Mouse (Mus musculus): Measurements from ENCODE around the gene Akt2.

Akt2 gene

DNA sequence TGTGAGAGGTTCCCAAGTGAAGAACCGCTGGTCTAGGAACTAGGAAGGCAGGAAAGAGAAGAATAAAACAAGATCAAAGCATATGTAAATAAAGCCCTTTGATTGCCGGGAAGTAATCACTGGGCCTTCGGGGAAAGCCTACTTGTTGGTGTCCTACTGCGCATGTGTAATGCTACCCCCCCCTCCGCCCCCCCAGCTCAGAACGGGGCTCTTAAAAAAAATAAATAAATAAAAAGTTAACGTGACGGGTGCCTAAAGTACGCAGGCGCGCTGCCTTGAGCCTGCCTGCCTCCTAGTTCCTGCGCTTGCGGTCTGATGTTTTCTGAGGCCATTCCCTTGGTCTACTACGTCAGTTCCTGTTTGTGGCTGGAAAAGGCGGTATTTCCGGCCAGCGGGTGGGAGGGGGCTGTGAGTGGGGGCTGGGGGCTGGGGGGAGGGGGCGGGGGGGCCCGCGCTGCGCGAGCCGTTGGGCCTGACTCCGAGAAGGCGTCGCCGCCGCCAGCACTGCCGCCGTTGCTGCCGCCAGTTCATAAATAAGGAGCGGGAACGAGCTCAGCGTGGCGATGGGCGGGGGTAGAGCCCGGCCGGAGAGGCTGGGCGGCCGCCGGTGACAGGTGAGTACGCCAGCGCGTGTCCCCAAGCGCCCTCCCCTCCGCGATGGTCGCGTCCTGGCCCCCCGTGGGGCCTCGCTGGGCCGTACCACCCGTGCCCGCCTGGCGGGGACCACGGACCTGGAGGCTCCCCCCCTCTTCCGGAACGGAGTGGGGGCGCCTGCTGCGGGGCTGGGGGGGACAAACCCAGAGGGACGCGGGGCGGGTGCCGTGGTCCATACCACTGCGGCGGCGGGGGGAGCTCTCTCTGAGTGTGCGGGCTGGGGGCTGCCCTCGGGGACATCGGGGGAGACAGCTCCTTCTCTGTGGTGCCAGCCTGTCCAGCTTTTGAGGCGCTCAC, at the start of gene Akt2:
Akt2 (plus strand) TSS at position 287 of the 951 bp plus-strand sequence.
- peak; percentile 97 for DNase-seq (ENCODE audit: low read depth)

DNA sequence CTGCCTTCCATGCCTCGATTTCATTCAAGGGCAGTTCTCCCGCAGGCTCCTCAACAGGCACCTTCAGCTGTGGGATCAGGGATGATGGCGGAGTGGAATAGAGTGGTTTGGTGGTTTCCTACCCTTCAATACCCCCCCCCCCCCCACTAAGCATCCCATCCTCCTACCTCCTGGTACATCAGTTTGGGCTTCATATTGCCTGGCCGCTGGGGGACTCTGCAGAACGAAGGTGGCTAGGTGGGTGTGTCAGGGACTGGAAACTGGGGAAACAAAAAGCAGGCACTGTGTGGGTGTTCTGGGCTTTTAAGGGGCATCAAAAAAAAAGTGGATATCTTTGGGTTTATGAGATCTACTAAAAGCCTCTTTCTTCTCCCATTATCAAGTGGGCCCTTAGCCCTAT, 49.4 kb upstream of the Akt2 start:
- DNase-seq (ENCODE audit: low read depth) = no peak

DNA sequence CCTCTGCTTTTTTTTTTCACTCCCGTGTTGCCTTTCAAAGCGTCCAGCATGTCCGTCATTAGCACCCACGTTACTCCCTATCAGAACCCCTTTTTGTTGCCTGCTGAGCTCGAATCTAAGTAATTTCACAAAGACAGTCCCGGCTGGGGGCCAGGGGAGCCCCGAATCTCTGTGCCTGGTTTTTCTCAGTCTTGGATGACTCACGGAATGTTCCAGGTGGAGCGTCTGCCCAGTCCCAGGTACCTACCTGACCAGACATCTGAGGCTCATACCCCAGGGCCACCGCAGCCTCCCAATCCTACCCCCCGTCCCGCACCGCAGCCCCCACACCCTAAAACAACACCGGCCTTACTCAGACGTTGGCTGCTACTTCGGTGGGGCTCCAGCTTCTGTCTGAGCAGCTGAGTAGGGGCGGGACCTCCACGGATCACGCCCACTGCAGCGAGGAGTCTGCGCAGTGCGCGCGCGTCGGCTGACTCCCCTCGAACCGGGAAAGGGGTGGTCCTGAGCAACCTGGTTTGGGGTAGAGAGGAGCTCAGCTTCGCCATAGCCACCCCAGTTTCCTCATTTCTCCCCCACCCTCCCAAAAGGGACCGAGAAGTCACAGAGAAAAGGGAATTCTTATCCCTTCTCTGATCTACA, 48.8 kb upstream of the Akt2 start:
- DNase-seq (ENCODE audit: low read depth) = peak; percentile 86

DNA sequence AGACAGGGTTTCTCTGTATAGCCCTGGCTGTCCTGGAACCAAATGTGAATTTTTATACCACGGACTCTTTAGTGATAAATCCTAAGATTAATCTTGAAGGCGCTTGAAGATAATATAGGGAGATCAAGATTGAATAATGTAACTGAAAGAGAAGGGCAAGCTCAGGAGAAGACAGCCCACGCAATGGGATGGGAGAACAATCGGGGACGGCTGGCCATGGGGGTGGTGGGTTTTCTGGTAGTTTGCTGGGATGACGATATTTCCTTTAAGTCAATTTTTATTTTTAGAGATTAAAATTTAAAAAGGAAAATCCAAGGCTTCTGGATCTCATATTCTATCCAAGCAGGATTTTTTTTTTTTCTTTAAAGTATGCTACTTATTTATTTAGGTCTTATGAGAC, 48.3 kb upstream of the Akt2 start:
- DNase-seq (ENCODE audit: low read depth) = no peak

DNA sequence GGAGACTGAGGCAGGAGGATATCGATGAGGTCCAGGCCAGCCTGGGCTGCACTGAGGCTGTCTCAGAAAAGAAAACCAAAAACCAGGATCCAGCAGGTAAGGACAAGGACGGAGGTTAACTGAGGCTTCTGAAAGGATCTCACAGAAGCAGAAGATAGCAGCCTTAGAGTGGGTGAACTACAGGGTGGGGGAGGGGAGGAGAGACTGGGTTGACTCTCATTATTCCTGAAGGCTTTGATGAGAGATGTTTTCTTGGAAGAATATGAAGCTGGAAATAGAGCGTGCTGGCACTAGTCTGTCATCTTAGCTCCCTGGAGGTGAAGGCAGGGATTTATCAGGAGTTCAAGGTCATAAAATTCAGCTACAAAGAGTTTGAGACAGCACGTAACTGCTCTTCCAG, 47.5 kb upstream of the Akt2 start:
- DNase-seq (ENCODE audit: low read depth) = no peak

DNA sequence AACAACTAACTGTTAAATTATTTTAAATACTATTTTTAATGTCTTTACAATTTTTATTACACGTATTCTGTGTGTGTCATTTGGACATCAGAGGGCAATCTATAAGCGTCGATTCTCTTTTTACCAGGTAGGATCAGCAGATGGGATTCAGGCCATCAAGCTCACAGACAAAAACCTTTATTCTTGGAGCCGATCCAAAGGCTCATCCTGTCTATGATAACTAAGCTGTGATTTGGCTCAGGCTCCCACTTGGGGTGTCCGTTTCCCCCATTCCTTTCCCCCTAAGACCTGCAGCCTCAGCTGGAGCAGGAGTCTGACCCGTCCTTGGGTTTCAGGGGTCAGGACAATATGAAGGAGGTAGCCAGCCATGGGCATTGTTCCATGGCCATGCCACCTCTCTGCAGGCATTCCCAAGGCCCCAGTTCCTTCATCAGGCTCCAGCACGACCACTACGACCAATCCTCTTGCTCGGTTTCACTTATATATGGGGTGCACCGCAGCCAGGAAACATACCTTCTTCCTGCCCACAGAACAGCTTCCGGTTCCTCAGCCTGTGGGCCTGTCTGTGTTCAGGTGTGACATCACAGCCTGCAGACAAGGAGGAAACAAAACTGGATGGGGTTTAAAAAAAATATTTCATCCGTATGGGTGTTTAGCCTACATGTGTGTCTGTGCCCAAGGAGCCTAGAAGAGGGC, 46.5 kb upstream of the Akt2 start:
- peak; percentile 92 for DNase-seq (ENCODE audit: low read depth)

DNA sequence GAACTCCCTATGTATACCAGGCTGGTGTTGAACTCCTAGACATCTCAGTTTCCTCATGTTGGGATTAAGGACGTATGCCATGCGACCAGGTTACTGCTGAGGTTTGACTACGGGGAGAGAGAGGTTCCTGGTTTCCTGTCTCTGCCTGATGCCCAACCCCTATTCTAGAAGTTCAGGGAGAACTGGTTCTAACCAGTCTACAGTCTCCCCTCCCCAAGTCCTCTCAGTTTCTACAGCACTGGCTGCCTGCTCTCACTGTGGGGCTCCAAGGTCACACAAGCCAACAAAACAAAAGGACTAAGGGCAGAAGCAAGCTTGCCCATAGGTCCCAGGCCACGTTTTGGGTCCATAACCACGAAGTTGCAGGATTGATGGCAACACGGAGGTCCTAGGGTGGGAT, 41.8 kb upstream of the Akt2 start:
- no peak for DNase-seq (ENCODE audit: low read depth)

DNA sequence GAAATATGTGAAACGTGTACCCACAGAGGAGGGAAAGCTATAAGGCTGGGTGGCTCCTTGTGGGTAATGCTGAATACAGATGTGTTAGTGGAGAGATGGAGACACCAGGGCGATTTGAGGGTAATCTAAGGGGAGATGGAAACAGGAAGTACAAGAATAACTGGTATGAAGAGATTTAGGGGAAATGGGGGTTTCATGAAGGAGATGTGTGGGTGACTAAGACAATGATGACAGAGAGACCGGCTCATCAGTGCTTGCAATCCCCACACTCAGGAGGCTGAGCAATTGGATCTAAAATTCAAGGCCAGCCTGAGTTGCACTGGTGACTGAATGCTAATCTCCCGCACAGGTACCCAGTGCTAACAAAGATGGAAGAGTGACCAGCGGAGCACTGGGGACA, 39.3 kb upstream of the Akt2 start:
- DNase-seq (ENCODE audit: low read depth) = peak; percentile 32

DNA sequence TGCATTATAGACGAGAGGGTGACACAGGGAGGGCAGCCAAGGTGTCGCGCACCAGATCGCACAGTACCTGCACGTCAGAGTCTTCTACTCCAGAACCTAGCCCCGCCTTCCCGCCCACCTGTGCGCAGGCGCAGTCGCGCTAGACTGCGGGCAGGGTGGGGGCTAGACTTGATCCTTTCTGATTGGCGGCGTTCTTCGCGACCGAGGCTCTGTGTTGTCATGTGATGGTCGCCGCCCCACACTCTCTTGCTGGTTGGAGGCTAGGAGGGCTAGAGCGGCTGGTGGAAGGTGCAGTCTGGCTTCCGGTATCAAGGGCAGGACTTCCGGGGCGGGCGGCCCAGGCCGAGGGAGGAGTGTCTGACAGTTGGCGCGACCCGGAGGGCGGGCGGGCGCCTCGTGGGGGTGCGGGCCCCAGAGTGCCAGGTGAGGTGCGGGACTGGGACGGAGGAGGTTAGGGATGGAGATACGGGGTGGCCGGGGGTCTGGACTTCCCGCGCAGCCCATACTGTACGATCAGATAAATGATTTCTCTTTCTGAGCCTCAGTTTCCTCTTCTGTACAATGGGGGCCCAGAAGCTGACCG, 38.3 kb upstream of the Akt2 start, which contains the start of the genes Pld3 and 2310022A10Rik:
Pld3 (minus strand) TSS at position 288 of the 583 bp plus-strand sequence.
2310022A10Rik (plus strand) TSS at position 303 of the 583 bp plus-strand sequence.
- peak; percentile 98 for DNase-seq (ENCODE audit: low read depth)

DNA sequence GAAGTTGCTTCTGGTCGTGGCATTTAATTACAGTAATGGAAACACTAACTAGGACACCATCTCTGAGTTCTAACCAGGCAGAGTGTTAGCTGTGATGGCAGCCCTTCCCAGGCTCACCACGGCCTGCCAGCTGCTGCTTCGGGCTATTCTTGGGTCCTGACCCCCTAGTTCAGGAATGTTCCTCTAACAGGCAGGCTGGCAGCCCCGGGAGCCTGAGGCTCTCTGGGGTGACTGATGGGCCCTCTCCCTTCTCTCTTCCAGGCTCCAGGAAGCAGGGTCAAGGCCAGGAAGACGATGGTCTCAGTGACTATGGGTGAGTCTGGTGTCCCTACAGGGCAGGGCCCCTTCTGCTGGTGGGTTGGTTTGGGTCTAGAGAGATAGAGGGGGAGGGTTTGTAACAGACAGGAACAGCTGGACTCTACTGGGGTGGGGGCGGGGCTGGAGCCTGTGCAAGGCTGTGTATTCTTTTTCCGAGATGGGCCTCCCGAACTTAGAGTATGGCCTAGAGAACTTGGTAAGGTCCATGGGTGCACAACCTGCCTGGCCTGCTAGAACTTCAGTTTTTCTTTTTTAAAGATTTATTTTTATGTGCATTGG, 31.0 kb upstream of the Akt2 start:
- DNase-seq (ENCODE audit: low read depth) = no peak

DNA sequence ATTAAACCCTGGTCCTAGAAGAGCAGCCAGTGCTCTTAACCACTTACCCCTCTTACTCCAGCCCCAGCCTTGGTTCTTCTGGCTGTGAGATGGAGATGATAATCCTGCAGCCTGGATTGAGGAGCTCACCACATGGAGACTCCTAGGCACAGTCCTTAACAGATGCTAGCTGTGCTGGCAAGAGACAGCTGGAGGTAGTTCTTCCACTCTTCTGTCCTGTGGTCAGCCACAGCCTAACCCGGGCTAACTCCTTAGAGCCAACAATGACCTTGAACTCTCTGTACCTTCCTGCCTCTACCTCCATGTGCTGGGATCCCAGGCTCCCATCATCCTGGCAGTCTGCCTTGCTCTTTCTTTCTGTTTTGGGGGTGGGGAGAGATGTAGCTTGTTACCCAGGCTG, 30.4 kb upstream of the Akt2 start:
- DNase-seq (ENCODE audit: low read depth) = no peak

DNA sequence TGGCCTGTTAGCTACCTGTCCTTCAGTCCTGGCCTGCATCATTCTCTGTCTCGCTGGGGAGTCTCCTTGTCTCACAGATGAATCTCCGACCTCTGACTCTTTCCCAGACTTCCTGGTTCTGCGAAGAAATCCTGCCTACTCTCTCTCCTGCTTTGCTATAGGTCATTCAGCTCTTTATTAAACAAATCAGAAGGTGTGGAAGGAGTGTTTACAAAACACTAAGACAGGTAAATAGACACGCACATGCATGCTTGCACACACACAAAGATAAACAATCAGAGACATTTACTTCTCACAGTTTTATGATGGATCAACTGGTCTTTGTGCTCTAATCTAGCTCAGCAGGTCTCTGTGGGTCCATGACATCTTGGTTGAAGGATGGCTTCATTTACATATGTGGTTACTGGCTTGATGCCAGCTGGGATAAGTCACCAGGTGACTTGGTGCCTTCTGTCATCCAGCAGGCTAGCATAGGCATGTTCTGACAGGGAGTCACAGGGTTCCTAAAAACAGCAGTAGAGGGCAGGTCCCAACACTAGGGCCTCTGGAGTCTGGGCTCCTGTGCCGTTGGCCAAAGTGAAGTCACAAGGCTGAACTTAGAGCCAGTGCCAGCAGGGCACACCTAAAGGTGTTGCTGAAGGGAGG, 21.6 kb upstream of the Akt2 start:
- no peak for DNase-seq (ENCODE audit: low read depth)

DNA sequence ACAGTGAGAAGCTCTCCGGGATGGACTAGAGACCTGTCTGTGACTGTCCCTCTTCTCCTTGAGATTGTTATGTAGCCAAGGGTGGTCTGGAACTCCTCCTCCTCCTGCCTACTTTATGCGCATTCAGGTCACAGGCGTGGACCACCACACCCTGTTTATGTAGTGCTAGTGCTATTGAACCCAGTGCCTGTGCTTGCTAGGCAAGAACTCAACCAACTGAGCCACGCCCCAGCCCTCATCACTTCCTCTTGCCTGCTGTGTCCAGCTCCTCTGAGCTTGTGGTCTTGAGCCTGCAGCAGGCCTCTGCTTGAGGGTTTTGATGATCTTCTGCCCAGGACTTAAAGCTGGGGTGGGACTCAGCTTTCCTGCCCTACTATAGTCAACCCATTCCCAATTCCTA, 19.2 kb upstream of the Akt2 start:
- DNase-seq (ENCODE audit: low read depth) = no peak

DNA sequence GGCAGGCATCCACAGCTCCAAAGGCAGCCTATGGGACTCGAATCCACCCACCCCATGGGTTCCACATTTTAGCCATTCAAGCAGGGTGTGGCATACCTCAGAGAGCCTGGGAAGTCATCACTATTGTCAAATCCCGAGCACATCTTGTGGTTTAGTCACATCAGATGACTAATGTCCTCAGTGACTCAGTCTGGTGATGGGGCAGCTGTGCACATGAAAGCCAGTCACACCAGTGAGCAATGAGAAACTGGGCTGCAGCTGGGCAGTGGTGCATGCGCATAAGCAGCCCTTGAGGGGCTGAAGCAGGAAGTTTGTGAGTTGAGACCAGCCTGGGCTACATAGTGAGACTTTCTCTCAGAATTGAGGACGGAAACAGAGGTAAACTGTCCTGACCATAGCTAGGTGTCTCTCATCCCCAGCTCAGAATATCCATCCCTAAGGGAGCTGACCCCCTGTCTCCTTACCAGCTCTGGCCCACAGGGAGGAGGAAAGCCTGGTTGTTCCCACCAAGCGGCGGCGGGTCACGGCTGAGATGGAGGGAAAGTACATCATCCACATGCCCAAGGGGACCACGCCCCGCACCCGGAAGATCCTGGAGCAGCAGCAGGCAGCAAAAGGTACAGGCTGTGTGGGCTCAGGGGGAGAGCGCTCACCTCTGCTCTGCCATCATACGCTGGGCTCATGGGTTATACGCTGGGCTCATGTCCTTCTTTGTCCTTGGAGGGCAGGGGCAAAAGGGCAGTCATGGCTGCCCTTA, 17.1 kb upstream of the Akt2 start:
- DNase-seq (ENCODE audit: low read depth) = no peak

DNA sequence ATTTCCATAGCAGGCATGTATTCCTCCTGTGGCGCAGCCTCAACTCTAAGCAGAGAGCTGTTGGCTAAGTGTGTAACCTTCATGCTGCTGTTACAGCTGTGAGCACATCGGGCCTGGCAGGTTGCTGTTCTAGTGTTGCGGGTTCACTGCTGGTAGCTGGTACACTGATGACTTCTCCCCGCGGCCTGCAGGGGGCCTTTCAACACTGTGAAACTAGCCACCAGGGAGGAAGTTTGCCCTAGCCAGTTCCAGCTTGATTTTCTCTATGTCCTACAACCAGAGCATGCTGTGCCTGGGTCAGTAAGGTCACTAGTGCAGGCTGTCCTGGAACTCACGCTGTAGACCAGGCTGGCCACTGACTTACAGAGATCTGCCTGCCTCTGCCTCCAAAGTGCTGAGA, 14.4 kb upstream of the Akt2 start:
- peak; percentile 66 for DNase-seq (ENCODE audit: low read depth)

DNA sequence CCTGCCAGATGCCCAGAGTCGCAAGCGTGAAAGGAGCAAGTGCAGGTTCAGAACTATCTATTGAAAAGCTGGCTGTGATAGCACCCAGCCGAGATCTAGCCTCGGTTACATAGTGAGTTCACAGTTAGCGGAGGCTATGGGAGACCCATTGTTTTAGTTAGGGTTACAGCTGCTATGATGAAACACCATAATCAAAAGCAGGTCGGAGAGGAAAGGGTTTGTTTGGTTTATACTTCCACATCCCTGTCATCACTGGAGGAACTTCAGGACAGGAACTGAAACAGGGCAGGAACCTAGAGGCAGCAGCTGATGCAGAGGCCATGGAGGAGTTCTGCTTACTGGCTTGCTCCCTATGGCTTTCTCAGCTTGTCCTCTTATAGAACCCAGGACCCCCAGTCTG, 13.8 kb upstream of the Akt2 start:
- DNase-seq (ENCODE audit: low read depth) = no peak

DNA sequence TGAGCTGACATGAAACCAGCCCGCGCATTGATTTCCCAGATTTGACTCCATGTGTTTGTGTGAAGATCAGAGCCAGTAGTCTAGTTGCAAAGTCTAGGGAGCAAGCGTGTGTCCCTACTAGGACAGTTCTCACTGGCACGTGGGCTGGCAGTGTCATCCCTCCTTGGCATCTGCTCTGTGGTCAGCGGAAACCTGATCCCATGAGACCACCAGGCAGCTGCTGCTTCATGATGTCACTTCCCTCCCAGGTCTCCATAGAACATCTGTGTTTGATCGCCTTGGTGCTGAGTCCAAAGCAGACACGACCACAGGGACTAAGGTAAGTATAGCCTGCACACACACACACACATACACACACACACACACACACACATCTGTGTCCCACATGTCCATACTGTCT, 12.9 kb upstream of the Akt2 start:
- no peak for DNase-seq (ENCODE audit: low read depth)

DNA sequence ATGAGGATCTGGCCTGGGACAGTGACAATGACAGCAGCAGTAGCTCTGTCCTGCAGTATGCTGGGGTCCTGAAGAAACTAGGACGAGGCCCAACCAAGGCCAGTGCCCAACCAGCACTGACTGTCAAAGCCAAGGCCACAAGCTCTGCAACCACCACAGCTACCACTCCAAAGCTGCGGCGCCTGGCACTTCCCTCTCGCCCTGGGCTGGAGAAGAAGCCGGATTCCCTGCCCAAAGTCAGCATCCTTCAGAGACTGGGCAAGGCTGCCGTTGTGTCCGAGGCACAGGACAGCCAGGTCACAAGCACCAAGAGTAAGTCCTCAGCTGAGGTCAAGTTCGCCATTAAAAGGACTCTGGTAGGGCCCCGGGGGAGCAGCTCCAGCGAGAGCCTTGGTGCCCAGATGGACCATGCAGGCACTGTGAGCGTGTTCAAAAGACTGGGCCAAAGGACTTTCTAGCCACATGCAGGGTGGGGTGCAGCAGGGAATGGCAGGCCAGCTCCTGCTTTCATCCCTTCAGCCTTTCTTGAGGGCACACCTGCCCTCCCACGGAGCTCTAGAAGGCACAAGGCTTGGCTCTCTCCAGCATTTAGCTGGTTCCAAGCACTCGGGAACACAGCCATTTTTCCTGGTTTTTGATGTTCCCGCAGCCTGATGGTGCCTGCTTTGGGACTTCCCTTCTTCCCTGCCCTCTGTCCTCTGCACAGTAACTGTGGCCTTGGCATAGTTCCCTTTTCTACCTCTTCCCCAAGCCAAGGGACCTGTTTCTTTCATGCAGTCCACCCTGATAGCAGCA, 10.8 kb upstream of the Akt2 start:
- no peak for DNase-seq (ENCODE audit: low read depth)

DNA sequence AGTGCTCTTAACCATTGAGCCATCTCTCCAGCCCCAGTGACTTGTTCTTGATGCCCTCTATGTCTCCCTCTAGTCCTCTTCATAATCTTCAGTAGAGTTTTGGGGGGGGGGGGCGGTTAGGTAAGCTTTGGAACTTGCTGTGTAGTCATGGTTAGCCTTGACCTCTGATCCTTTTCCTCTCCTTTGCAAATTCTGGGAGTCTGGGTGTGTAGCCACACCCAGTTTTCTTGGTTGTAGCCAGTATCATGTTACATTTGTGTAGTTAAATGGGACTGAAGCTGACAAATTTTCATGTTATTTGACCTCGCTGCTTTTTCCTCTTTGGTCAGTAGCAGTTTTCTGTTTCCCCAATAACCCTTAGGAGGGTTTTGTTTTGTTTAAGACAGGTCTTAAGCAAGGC, 4.5 kb upstream of the Akt2 start:
- no peak for DNase-seq (ENCODE audit: low read depth)

DNA sequence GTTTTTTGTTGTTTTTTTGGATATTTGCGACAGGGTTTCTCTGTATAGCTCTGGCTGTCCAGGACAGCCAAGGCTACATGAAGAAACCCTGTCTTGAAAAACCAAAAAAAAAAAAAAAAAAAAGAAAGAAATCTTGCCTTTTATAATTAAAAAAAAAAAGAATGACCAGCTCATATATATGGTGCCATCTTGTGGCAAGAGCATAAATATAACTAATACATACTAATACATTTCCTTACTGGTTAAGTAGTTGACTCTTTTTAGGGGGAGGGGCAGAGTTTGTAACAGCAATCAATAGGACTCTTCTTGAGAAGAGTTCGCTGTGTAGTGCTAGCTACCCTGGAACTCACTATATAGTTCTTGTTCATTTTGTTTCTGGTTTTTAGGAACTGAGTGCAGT, 3.6 kb upstream of the Akt2 start:
- peak; percentile 18 for DNase-seq (ENCODE audit: low read depth)

Measured in naive thymus-derived CD4-positive, alpha-beta T cell, adult 2 months (primary cell).